ENCODE assay signal across 25 mouse cellular contexts in the genomic region with DNA sequence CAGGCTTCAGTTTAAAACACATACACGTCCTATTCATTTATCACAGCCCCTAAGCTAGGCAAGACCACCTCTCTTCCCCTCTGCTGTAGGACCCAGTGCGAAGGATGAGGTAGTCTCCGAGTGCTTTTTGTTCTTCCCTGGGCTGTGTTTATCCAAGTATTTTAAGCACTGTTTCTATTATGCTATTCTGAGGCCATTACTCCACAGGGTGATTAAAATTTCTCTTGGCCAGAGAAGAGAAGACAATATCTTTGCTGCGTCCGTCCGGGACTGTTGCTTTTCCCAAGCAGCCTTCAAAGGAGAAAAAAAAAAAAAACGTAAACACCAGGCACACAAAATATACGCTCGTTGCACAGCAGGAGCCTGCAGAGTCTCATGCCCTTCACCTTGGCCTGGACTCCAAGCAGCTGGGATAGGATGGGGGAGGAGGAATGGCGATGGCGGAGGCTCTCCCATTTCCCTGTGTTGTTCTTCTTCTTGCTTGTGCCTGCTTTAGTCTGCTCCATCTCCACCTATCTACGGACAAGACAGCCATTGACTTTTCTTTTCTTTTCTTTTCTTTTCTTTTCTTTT.
DNase-seq lines count a peak whose midpoint lies in the region; ATAC-seq and TF ChIP-seq lines count a peak whose summit lies in the region.
"Had no signal": no experiment of that assay in that cellular context is flagged by ENCODE, and none has a peak within 500 bp of the region (broad histone marks: within the 10 kb centered on the region; RNA-seq: fewer than 3 reads in every experiment).

No protein-coding gene starts in this region.

- no peaks in the 10 kb centered on the region for H3K9me3 ChIP-seq in lung, embryonic 15.5 days
- H3K9me3 ChIP-seq in ES-Bruce4 (replicated peaks; ENCODE audit: control insufficient read depth, insufficient read depth, low read length, poor library complexity, severe bottlenecking) = no peaks in the 10 kb centered on the region
- H3K9me3 ChIP-seq: embryonic facial prominence, embryonic 12.5 days; heart, embryonic 10.5 days; hindbrain, embryonic 15.5 days; limb, embryonic 10.5 days; liver, embryonic 15.5 days; midbrain, embryonic 13.5 days had no signal

- H3K27ac ChIP-seq in lung, embryonic 15.5 days = peak overlapping the region; percentile 21; the same call in 1 of the 2 replicates
- H3K27ac ChIP-seq in ES-Bruce4 (ENCODE audit: insufficient read depth, low read length) = peak overlapping the region; percentile 80
- H3K27ac ChIP-seq: embryonic facial prominence, embryonic 12.5 days; hindbrain, embryonic 15.5 days; left cerebral cortex, adult 2 months; limb, embryonic 10.5 days; liver, embryonic 15.5 days; midbrain, embryonic 13.5 days had no signal

- H3K4me3 ChIP-seq in lung, embryonic 15.5 days = no peak overlapping the region
- H3K4me3 ChIP-seq in ES-Bruce4 (ENCODE audit: low read depth, low read length) = peak overlapping the region; percentile 21; the same call in 1 of the 2 replicates
- H3K4me3 ChIP-seq: embryonic facial prominence, embryonic 12.5 days; heart, embryonic 10.5 days; hindbrain, embryonic 15.5 days; left cerebral cortex, adult 2 months; limb, embryonic 10.5 days; liver, embryonic 15.5 days; midbrain, embryonic 13.5 days had no signal

- peak; percentile 86 for TF ChIP-seq EP300 in ES-Bruce4 (IDR thresholded peaks at IDR 0.05; ENCODE audit: insufficient read depth, low read depth, low read length)

- peaks cover 18% of the 10 kb centered on the region for H3K4me1 ChIP-seq in lung, embryonic 15.5 days
- H3K4me1 ChIP-seq in ES-Bruce4 (ENCODE audit: control insufficient read depth, insufficient read depth, low read length) = peaks cover 4% of the 10 kb centered on the region
- H3K4me1 ChIP-seq: hindbrain, embryonic 15.5 days; liver, embryonic 15.5 days had no signal

- peak; percentile 37 to 39 for DNase-seq in adrenal gland, postnatal 36 days
- DNase-seq in adrenal gland, postnatal 10 days = no peak
- DNase-seq in lung, postnatal 36 days = no peak
- DNase-seq in brain, embryonic 14.5 days (ENCODE audit: low read depth) = peak; percentile 50
- no peak for DNase-seq in urinary bladder, postnatal 25 days (ENCODE audit: low spot score)
- no peak for DNase-seq in spleen, adult 12 weeks (ENCODE audit: low spot score)
- DNase-seq: adrenal gland, postnatal 25 days; cerebellum, adult 18-20 months; cerebellum, postnatal 14 days; gastrocnemius, postnatal 36 days; heart, postnatal 4 days; kidney, adult 11 months; layer of hippocampus, adult 9-11 months; liver; retina, postnatal 1 day; right cerebral cortex, postnatal 25 days had no signal

- TF ChIP-seq CTCF in ES-Bruce4 (IDR thresholded peaks at IDR 0.05; ENCODE audit: low read depth, low read length) = no peak
- no peak for TF ChIP-seq CTCF in brain, embryonic 14.5 days (IDR thresholded peaks at IDR 0.05; ENCODE audit: borderline replicate concordance, extremely low read depth, insufficient read depth, insufficient read length)

- H3K27me3 ChIP-seq in lung, embryonic 15.5 days = no peaks in the 10 kb centered on the region; the same call in 1 of the 2 replicates
- H3K27me3 ChIP-seq in ES-Bruce4 (ENCODE audit: control insufficient read depth, insufficient read depth, low read length, poor library complexity, severe bottlenecking) = no peaks in the 10 kb centered on the region
- H3K27me3 ChIP-seq: embryonic facial prominence, embryonic 12.5 days; hindbrain, embryonic 15.5 days; liver, embryonic 15.5 days; midbrain, embryonic 13.5 days had no signal

- no peak for TF ChIP-seq POLR2A in ES-Bruce4 (IDR thresholded peaks at IDR 0.05; ENCODE audit: insufficient read depth, low read length)
- TF ChIP-seq POLR2A in brain, embryonic 14.5 days (IDR thresholded peaks at IDR 0.05; ENCODE audit: borderline replicate concordance, extremely low read depth, insufficient read depth, insufficient read length, poor library complexity, severe bottlenecking) = no peak

- 32% methylated on average over 12 of the region's 12 CpGs for WGBS in lung, embryonic 15.5 days

- no peaks in the 10 kb centered on the region for H3K36me3 ChIP-seq in lung, embryonic 15.5 days
- no peaks in the 10 kb centered on the region for H3K36me3 ChIP-seq in ES-Bruce4 (ENCODE audit: control insufficient read depth, insufficient read depth, low read length, poor library complexity, severe bottlenecking)
- H3K36me3 ChIP-seq: embryonic facial prominence, embryonic 12.5 days; heart, embryonic 10.5 days; hindbrain, embryonic 15.5 days; limb, embryonic 10.5 days; liver, embryonic 15.5 days; midbrain, embryonic 13.5 days had no signal

- no peak for ATAC-seq in lung, embryonic 15.5 days (ENCODE audit: borderline replicate concordance, extremely low read depth, low FRiP score, low TSS enrichment)
- ATAC-seq: midbrain, embryonic 13.5 days had no signal

- H3K9ac ChIP-seq in lung, embryonic 15.5 days = no peak overlapping the region
- 0 out of 2 replicates have a peak overlapping the region, but pooled peaks have one; percentile 12 for H3K9ac ChIP-seq in ES-Bruce4 (ENCODE audit: low read depth, poor library complexity, severe bottlenecking)
- H3K9ac ChIP-seq: embryonic facial prominence, embryonic 12.5 days; hindbrain, embryonic 15.5 days; liver, embryonic 15.5 days; midbrain, embryonic 13.5 days had no signal

- H3K4me2 ChIP-seq in lung, embryonic 15.5 days = 0 out of 2 replicates have a peak overlapping the region, but pooled peaks have one; percentile 15
- H3K4me2 ChIP-seq: embryonic facial prominence, embryonic 12.5 days; hindbrain, embryonic 15.5 days; liver, embryonic 15.5 days; midbrain, embryonic 13.5 days had no signal

Comparison
In these comparisons a context has a peak if more than half of its experiments do, and no peak if none do; other contexts are left out.
1. DNase-seq: peak in adrenal gland, postnatal 36 days (2 of 2) and brain, embryonic 14.5 days (single experiment); none in adrenal gland, postnatal 10 days (single experiment), lung, postnatal 36 days (single experiment), urinary bladder, postnatal 25 days (single experiment) and spleen, adult 12 weeks (single experiment).